Mouse (Mus musculus) hindbrain, embryonic 10.5 days (tissue): Measurements from ENCODE around the gene Kcnip4. TPM values are rescaled to one million over a fixed set of nuclear protein-coding genes. Genes with fewer than 3 reads are reported as not detected.
A peak's percentile ranks its signal among the peaks of the same experiment; 100 is the strongest.

Experiments
- DNase-seq: peaks from one replicate; pipeline ENCODE4 v3.0.0-alpha.2; 2017; ENCODE audit warnings: low spot score
- H3K27ac ChIP-seq: fragments of 300-500 bp; sonication (generic); 2 replicates; pipeline ENCODE4 v1.5.1; 2016; ENCODE audit warnings: mild to moderate bottlenecking, moderate library complexity
- H3K27me3 ChIP-seq: fragments of 300-500 bp; sonication (generic); 2 replicates; pipeline ENCODE4 v1.6.1; 2016; ENCODE audit warnings: mild to moderate bottlenecking; ENCODE audit not compliant: poor library complexity, insufficient read depth, severe bottlenecking
- H3K36me3 ChIP-seq: fragments of 300-500 bp; sonication (generic); 2 replicates; pipeline ENCODE4 v1.6.1; 2016; ENCODE audit warnings: mild to moderate bottlenecking, moderate library complexity
- H3K4me1 ChIP-seq: fragments of 300-500 bp; sonication (generic); replicated peaks from 2 replicates; pipeline ENCODE4 v1.6.1; 2016; ENCODE audit warnings: mild to moderate bottlenecking
- H3K4me3 ChIP-seq: fragments of 300-500 bp; sonication (generic); 2 replicates; pipeline ENCODE4 v1.5.1; 2016; ENCODE audit warnings: mild to moderate bottlenecking, moderate library complexity
- H3K9me3 ChIP-seq: fragments of 300-500 bp; sonication (generic); 2 replicates; pipeline ENCODE4 v1.6.1; 2016; ENCODE audit warnings: mild to moderate bottlenecking, moderate library complexity
- WGBS: fragments of 180-500 bp; shearing (Covaris S2); methylation state at CpG from one replicate; pipeline ENCODE4 v1.1.7; 2016; 5-methylcytosine and 5-hydroxymethylcytosine counted together
- polyA plus RNA-seq: library from polyadenylated mRNA; unstranded; fragments of >200 nt; fragmentation: Nextera tagmentation; extraction: Ambion mirVana; gene quantifications from 2 replicates; pipeline ENCODE4 v1.2.1, GENCODE M21; 2016

The Kcnip4 gene
- polyA plus RNA-seq, 1 experiment from 2014 or later: 1.7 TPM

GRCm38 (mm10) chr5:49348511-49348910, 176.2 kb downstream of the Kcnip4 start:
- Histone ChIP-seq H3K36me3 (no peaks in the 10 kb centered on the region), H3K9me3 (no peaks in the 10 kb centered on the region), H3K27ac (no peak overlapping the region), H3K4me1 (peaks cover 4% of the 10 kb centered on the region; the same call in 1 of the 2 replicates), H3K27me3 (no peaks in the 10 kb centered on the region), H3K4me3 (no peak overlapping the region)
- 74% methylated on average over 5 of the region's 5 CpGs for WGBS
- no peak for DNase-seq

GRCm38 (mm10) chr5:49344606-49345005, 180.1 kb downstream of the Kcnip4 start:
- DNase-seq: no peak
- H3K27me3 ChIP-seq: no peaks in the 10 kb centered on the region
- no peaks in the 10 kb centered on the region for H3K9me3 ChIP-seq
- H3K4me1 ChIP-seq: no peaks in the 10 kb centered on the region
- no peak overlapping the region for H3K27ac ChIP-seq
- 86% methylated on average over 1 of the region's 1 CpGs for WGBS
- H3K4me3 ChIP-seq: no peak overlapping the region
- H3K36me3 ChIP-seq: no peaks in the 10 kb centered on the region

- H3K27ac ChIP-seq: no peak overlapping the region
- WGBS: 85% methylated on average over 2 of the region's 2 CpGs
- no peaks in the 10 kb centered on the region for H3K27me3 ChIP-seq
- no peak for DNase-seq
- H3K4me3 ChIP-seq: no peak overlapping the region
- no peaks in the 10 kb centered on the region for H3K9me3 ChIP-seq
- no peaks in the 10 kb centered on the region for H3K4me1 ChIP-seq
- H3K36me3 ChIP-seq: no peaks in the 10 kb centered on the region
Observed at GRCm38 (mm10) chr5:49337164-49337563, 187.5 kb downstream of the Kcnip4 start.

GRCm38 (mm10) chr5:49333063-49333462, 191.6 kb downstream of the Kcnip4 start:
- H3K36me3 ChIP-seq: no peaks in the 10 kb centered on the region
- H3K27me3 ChIP-seq: no peaks in the 10 kb centered on the region
- no peak overlapping the region for H3K27ac ChIP-seq
- 87% methylated on average over 2 of the region's 2 CpGs for WGBS
- 0 out of 2 replicates have a peak, but pooled peaks cover 4% of the 10 kb centered on the region for H3K4me1 ChIP-seq
- no peaks in the 10 kb centered on the region for H3K9me3 ChIP-seq
- no peak for DNase-seq
- H3K4me3 ChIP-seq: no peak overlapping the region

- Histone ChIP-seq H3K36me3 (no peaks in the 10 kb centered on the region), H3K27ac (no peak overlapping the region), H3K27me3 (no peaks in the 10 kb centered on the region), H3K4me1 (0 out of 2 replicates have a peak, but pooled peaks cover 4% of the 10 kb centered on the region), H3K9me3 (no peaks in the 10 kb centered on the region), H3K4me3 (no peak overlapping the region)
- no peak for DNase-seq
- WGBS: 89% methylated on average over 1 of the region's 1 CpGs
Observed at GRCm38 (mm10) chr5:49329023-49329422, 195.7 kb downstream of the Kcnip4 start.

- H3K36me3 ChIP-seq: no peaks in the 10 kb centered on the region
- H3K27ac ChIP-seq: no peak overlapping the region
- H3K9me3 ChIP-seq: no peaks in the 10 kb centered on the region
- H3K27me3 ChIP-seq: no peaks in the 10 kb centered on the region
- no peak for DNase-seq
- no peaks in the 10 kb centered on the region for H3K4me1 ChIP-seq
- no peak overlapping the region for H3K4me3 ChIP-seq
Observed at GRCm38 (mm10) chr5:49318661-49319060, 206.0 kb downstream of the Kcnip4 start.

- no peaks in the 10 kb centered on the region for H3K9me3 ChIP-seq
- no peaks in the 10 kb centered on the region for H3K27me3 ChIP-seq
- H3K27ac ChIP-seq: no peak overlapping the region
- DNase-seq: no peak
- H3K4me1 ChIP-seq: no peaks in the 10 kb centered on the region
- H3K4me3 ChIP-seq: no peak overlapping the region
- no peaks in the 10 kb centered on the region for H3K36me3 ChIP-seq
- WGBS: 86% methylated on average over 2 of the region's 2 CpGs
Observed at GRCm38 (mm10) chr5:49317869-49318268, 206.8 kb downstream of the Kcnip4 start.

- Histone ChIP-seq H3K4me3 (no peak overlapping the region), H3K36me3 (no peaks in the 10 kb centered on the region), H3K9me3 (no peaks in the 10 kb centered on the region), H3K4me1 (no peaks in the 10 kb centered on the region), H3K27ac (no peak overlapping the region), H3K27me3 (no peaks in the 10 kb centered on the region)
- 83% methylated on average over 1 of the region's 1 CpGs for WGBS
- no peak for DNase-seq
Observed at GRCm38 (mm10) chr5:49306796-49307195, 217.9 kb downstream of the Kcnip4 start.

- WGBS: 84% methylated on average over 2 of the region's 2 CpGs
- DNase-seq: no peak
- Histone ChIP-seq H3K4me3 (no peak overlapping the region), H3K9me3 (no peaks in the 10 kb centered on the region), H3K27ac (no peak overlapping the region), H3K27me3 (no peaks in the 10 kb centered on the region), H3K4me1 (no peaks in the 10 kb centered on the region), H3K36me3 (no peaks in the 10 kb centered on the region)
Observed at GRCm38 (mm10) chr5:49305321-49305720, 219.4 kb downstream of the Kcnip4 start.

- 63% methylated on average over 4 of the region's 4 CpGs for WGBS
Observed at GRCm38 (mm10) chr5:49298654-49299053, 226.1 kb downstream of the Kcnip4 start.

GRCm38 (mm10) chr5:49292421-49292820, 232.3 kb downstream of the Kcnip4 start:
- Histone ChIP-seq H3K4me3 (no peak overlapping the region), H3K27ac (no peak overlapping the region), H3K4me1 (no peaks in the 10 kb centered on the region), H3K36me3 (no peaks in the 10 kb centered on the region), H3K9me3 (no peaks in the 10 kb centered on the region), H3K27me3 (no peaks in the 10 kb centered on the region)
- WGBS: 91% methylated on average over 2 of the region's 2 CpGs
- no peak for DNase-seq

More at GRCm38 (mm10) chr5:49298654-49299053, 226.1 kb downstream of the Kcnip4 start:
- H3K27me3 ChIP-seq: no peaks in the 10 kb centered on the region
- no peak for DNase-seq
- H3K36me3 ChIP-seq: no peaks in the 10 kb centered on the region
- no peak overlapping the region for H3K4me3 ChIP-seq
- H3K9me3 ChIP-seq: no peaks in the 10 kb centered on the region
- H3K4me1 ChIP-seq: peaks cover 6% of the 10 kb centered on the region; the same call in 1 of the 2 replicates
- H3K27ac ChIP-seq: no peak overlapping the region

- Histone ChIP-seq H3K27ac (no peak overlapping the region), H3K9me3 (no peaks in the 10 kb centered on the region), H3K27me3 (no peaks in the 10 kb centered on the region), H3K4me1 (no peaks in the 10 kb centered on the region), H3K36me3 (no peaks in the 10 kb centered on the region), H3K4me3 (no peak overlapping the region)
- 80% methylated on average over 3 of the region's 3 CpGs for WGBS
- DNase-seq: no peak
Observed at GRCm38 (mm10) chr5:49291801-49292200, 232.9 kb downstream of the Kcnip4 start.

- DNase-seq: peak; percentile 4
- 33% methylated on average over 12 of the region's 12 CpGs for WGBS
- H3K4me1 ChIP-seq: peaks cover 4% of the 10 kb centered on the region
- no peaks in the 10 kb centered on the region for H3K36me3 ChIP-seq
- no peak overlapping the region for H3K27ac ChIP-seq
- H3K4me3 ChIP-seq: peak overlapping the region; percentile 38
- H3K27me3 ChIP-seq: no peaks in the 10 kb centered on the region
- H3K9me3 ChIP-seq: no peaks in the 10 kb centered on the region
Observed at GRCm38 (mm10) chr5:49285455-49286135, 239.1 kb downstream of the Kcnip4 start.

GRCm38 (mm10) chr5:49284776-49285175, 239.9 kb downstream of the Kcnip4 start:
- no peak overlapping the region for H3K4me3 ChIP-seq
- no peaks in the 10 kb centered on the region for H3K36me3 ChIP-seq
- H3K27me3 ChIP-seq: no peaks in the 10 kb centered on the region
- no peak for DNase-seq
- H3K27ac ChIP-seq: no peak overlapping the region
- WGBS: 52% methylated on average over 6 of the region's 6 CpGs
- H3K4me1 ChIP-seq: peaks cover 4% of the 10 kb centered on the region
- H3K9me3 ChIP-seq: no peaks in the 10 kb centered on the region
